Comparison of ENCODE assay signal across 19 mouse cellular contexts in the genomic region with DNA sequence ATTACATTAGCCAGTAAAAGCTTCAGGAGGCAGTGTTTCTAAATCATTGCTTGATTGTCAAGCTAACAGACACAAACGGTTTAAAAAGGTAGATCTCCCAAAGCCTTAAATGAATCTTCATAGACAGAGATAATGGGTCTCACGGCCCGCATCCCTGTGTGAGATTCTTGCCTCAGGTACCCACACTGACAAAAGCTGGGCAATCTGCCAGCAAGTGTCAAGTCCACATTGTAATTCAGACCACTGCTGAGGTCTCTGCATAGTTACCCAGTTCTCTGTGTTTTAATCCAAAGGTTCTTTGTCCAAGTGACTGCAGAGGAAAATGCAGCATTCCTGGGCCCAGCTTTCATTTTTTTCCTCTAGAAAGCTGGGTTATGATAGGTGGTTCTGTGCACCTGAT.
DNase-seq lines count a peak whose midpoint lies in the region; ATAC-seq lines count a peak whose summit lies in the region.
"Had no signal": no experiment of that assay in that cellular context is flagged by ENCODE, and none has a peak within 500 bp of the region (broad histone marks: within the 10 kb centered on the region; RNA-seq: fewer than 3 reads in every experiment).

No protein-coding gene starts in this region.

- no peak overlapping the region for H3K4me2 ChIP-seq in embryonic facial prominence, embryonic 14.5 days (ENCODE audit: low read depth, low read length)
- no peak overlapping the region for H3K4me2 ChIP-seq in kidney, embryonic 15.5 days
- no peak overlapping the region for H3K4me2 ChIP-seq in neural tube, embryonic 15.5 days
- H3K4me2 ChIP-seq: heart, embryonic 15.5 days; limb, embryonic 13.5 days; liver, embryonic 15.5 days had no signal

- no peaks in the 10 kb centered on the region for H3K27me3 ChIP-seq in embryonic facial prominence, embryonic 14.5 days (replicated peaks; ENCODE audit: control insufficient read depth, insufficient read depth, low read length)
- H3K27me3 ChIP-seq in embryonic facial prominence, embryonic 10.5 days (replicated peaks; ENCODE audit: low read depth, poor library complexity, severe bottlenecking): no peaks in the 10 kb centered on the region
- no peaks in the 10 kb centered on the region for H3K27me3 ChIP-seq in kidney, embryonic 15.5 days
- no peaks in the 10 kb centered on the region for H3K27me3 ChIP-seq in neural tube, embryonic 15.5 days (replicated peaks)
- H3K27me3 ChIP-seq: CH12.LX; heart, embryonic 15.5 days; limb, embryonic 13.5 days; liver, embryonic 15.5 days; megakaryocyte, embryonic 14.5 days had no signal

- H3K4me3 ChIP-seq in embryonic facial prominence, embryonic 14.5 days (ENCODE audit: low read depth, low read length): no peak overlapping the region
- H3K4me3 ChIP-seq in embryonic facial prominence, embryonic 10.5 days: no peak overlapping the region
- no peak overlapping the region for H3K4me3 ChIP-seq in kidney, embryonic 15.5 days (replicated peaks)
- H3K4me3 ChIP-seq in neural tube, embryonic 15.5 days (replicated peaks): no peak overlapping the region
- H3K4me3 ChIP-seq: heart, embryonic 15.5 days; limb, embryonic 13.5 days; liver, embryonic 15.5 days; megakaryocyte, embryonic 14.5 days had no signal

- no peaks in the 10 kb centered on the region for H3K4me1 ChIP-seq in embryonic facial prominence, embryonic 14.5 days (ENCODE audit: control insufficient read depth, insufficient read depth, low read length)
- no peaks in the 10 kb centered on the region for H3K4me1 ChIP-seq in embryonic facial prominence, embryonic 10.5 days
- no peaks in the 10 kb centered on the region for H3K4me1 ChIP-seq in kidney, embryonic 15.5 days
- H3K4me1 ChIP-seq in neural tube, embryonic 15.5 days: peaks cover 11% of the 10 kb centered on the region; the same call in 1 of the 2 replicates
- H3K4me1 ChIP-seq: heart, embryonic 15.5 days; limb, embryonic 13.5 days; liver, embryonic 15.5 days; megakaryocyte, embryonic 14.5 days had no signal

- DNase-seq in embryonic facial prominence, embryonic 14.5 days (ENCODE audit: low spot score): peak; percentile 13
- no peak for DNase-seq in embryonic facial prominence, embryonic 10.5 days (ENCODE audit: low spot score)
- peak; percentile 22 for DNase-seq in kidney, adult 18-20 months
- DNase-seq in retina, postnatal 1 day: peak; percentile 10
- no peak for DNase-seq in retina, embryonic 14.5 days (ENCODE audit: low spot score)
- DNase-seq in right cerebral cortex, adult 18-20 months: no peak
- DNase-seq: heart, adult 18-20 months; layer of hippocampus, adult 9-11 months; lung, postnatal 14 days; right cerebral cortex, postnatal 14 days had no signal

- H3K9me3 ChIP-seq in embryonic facial prominence, embryonic 14.5 days (ENCODE audit: control insufficient read depth, low read length): no peaks in the 10 kb centered on the region
- no peaks in the 10 kb centered on the region for H3K9me3 ChIP-seq in embryonic facial prominence, embryonic 10.5 days
- H3K9me3 ChIP-seq in kidney, embryonic 15.5 days (replicated peaks): no peaks in the 10 kb centered on the region
- no peaks in the 10 kb centered on the region for H3K9me3 ChIP-seq in neural tube, embryonic 15.5 days (replicated peaks)
- H3K9me3 ChIP-seq: heart, embryonic 15.5 days; limb, embryonic 13.5 days; liver, embryonic 15.5 days; megakaryocyte, embryonic 14.5 days had no signal

- H3K27ac ChIP-seq in embryonic facial prominence, embryonic 14.5 days (replicated peaks; ENCODE audit: low read depth, low read length): no peak overlapping the region
- no peak overlapping the region for H3K27ac ChIP-seq in embryonic facial prominence, embryonic 10.5 days (replicated peaks)
- H3K27ac ChIP-seq in kidney, embryonic 15.5 days: no peak overlapping the region
- H3K27ac ChIP-seq in neural tube, embryonic 15.5 days (replicated peaks): peak overlapping the region; percentile 9; the same call in 1 of the 2 replicates
- H3K27ac ChIP-seq: heart, embryonic 15.5 days; limb, embryonic 13.5 days; liver, embryonic 15.5 days had no signal

- 56% methylated on average over 3 of the region's 3 CpGs for WGBS in embryonic facial prominence, embryonic 14.5 days
- WGBS in embryonic facial prominence, embryonic 10.5 days: 77% methylated on average over 3 of the region's 3 CpGs
- WGBS in kidney, embryonic 15.5 days: 65% methylated on average over 3 of the region's 3 CpGs
- 40% methylated on average over 3 of the region's 3 CpGs for WGBS in neural tube, embryonic 15.5 days

- no peaks in the 10 kb centered on the region for H3K36me3 ChIP-seq in embryonic facial prominence, embryonic 14.5 days (ENCODE audit: control insufficient read depth, insufficient read depth, low read length)
- H3K36me3 ChIP-seq in embryonic facial prominence, embryonic 10.5 days (replicated peaks): no peaks in the 10 kb centered on the region
- H3K36me3 ChIP-seq in kidney, embryonic 15.5 days: no peaks in the 10 kb centered on the region
- H3K36me3 ChIP-seq in neural tube, embryonic 15.5 days: no peaks in the 10 kb centered on the region
- H3K36me3 ChIP-seq: heart, embryonic 15.5 days; limb, embryonic 13.5 days; liver, embryonic 15.5 days had no signal

- ATAC-seq in embryonic facial prominence, embryonic 14.5 days (ENCODE audit: low read depth): no peak
- ATAC-seq in kidney, embryonic 15.5 days (replicated peaks; ENCODE audit: low FRiP score): no peak
- ATAC-seq in neural tube, embryonic 15.5 days (ENCODE audit: low FRiP score): no peak
- ATAC-seq: activated CD4-positive, CD25-positive, alpha-beta regulatory T cell, adult 4 months; intestine, embryonic 16.5 days had no signal

- H3K9ac ChIP-seq in embryonic facial prominence, embryonic 14.5 days (ENCODE audit: low read depth, low read length): no peak overlapping the region
- no peak overlapping the region for H3K9ac ChIP-seq in kidney, embryonic 15.5 days
- no peak overlapping the region for H3K9ac ChIP-seq in neural tube, embryonic 15.5 days (replicated peaks)
- H3K9ac ChIP-seq: heart, embryonic 15.5 days; limb, embryonic 13.5 days; liver, embryonic 15.5 days had no signal

Comparison
In these comparisons a context has a peak if more than half of its experiments do, and no peak if none do; other contexts are left out.
1. DNase-seq: peak in embryonic facial prominence, embryonic 14.5 days (single experiment), kidney, adult 18-20 months (single experiment) and retina, postnatal 1 day (single experiment); none in embryonic facial prominence, embryonic 10.5 days (single experiment), retina, embryonic 14.5 days (single experiment) and right cerebral cortex, adult 18-20 months (single experiment).